25 mouse cellular contexts compared by ENCODE assay signal in genomic region chr2:76899886-76900285, GRCm38 (mm10).
A peak's percentile ranks its signal among the peaks of the same experiment; 100 is the strongest.
DNase-seq lines count a peak whose midpoint lies in the region; ATAC-seq and TF ChIP-seq lines count a peak whose summit lies in the region.
"Had no signal": no experiment of that assay in that cellular context is flagged by ENCODE, and none has a peak within 500 bp of the region (broad histone marks: within the 10 kb centered on the region; RNA-seq: fewer than 3 reads in every experiment).

No protein-coding gene starts in this region.

- TF ChIP-seq POLR2A in heart, adult 2 months (IDR thresholded peaks at IDR 0.05; ENCODE audit: insufficient read depth, low read depth, low read length) = 0 out of 2 replicates have a peak, but pooled peaks have one; percentile 12

- H3K4me1 ChIP-seq in heart, adult 2 months (ENCODE audit: control insufficient read depth, insufficient read depth, low read length) = no peaks in the 10 kb centered on the region
- H3K4me1 ChIP-seq in heart, embryonic 13.5 days = peaks cover 13% of the 10 kb centered on the region
- no peaks in the 10 kb centered on the region for H3K4me1 ChIP-seq in heart, postnatal 0 days (ENCODE audit: control insufficient read depth, insufficient read depth)
- H3K4me1 ChIP-seq: embryonic facial prominence, embryonic 10.5 days; embryonic facial prominence, embryonic 12.5 days; forebrain, embryonic 13.5 days had no signal

- TF ChIP-seq EP300 in heart, adult 2 months (IDR thresholded peaks at IDR 0.05; ENCODE audit: insufficient read depth, low read depth, low read length) = no peak
- no peak for TF ChIP-seq EP300 in heart, postnatal 0 days (IDR thresholded peaks at IDR 0.05; ENCODE audit: low read depth)

- no peak overlapping the region for H3K9ac ChIP-seq in heart, adult 2 months (ENCODE audit: low read depth, low read length)
- H3K9ac ChIP-seq in heart, embryonic 13.5 days = no peak overlapping the region
- no peak overlapping the region for H3K9ac ChIP-seq in heart, postnatal 0 days (replicated peaks; ENCODE audit: low read depth, low read length)
- H3K9ac ChIP-seq: embryonic facial prominence, embryonic 12.5 days; forebrain, embryonic 13.5 days had no signal

- H3K9me3 ChIP-seq in heart, embryonic 13.5 days = no peaks in the 10 kb centered on the region
- H3K9me3 ChIP-seq in heart, postnatal 0 days (replicated peaks; ENCODE audit: control insufficient read depth, low read length) = no peaks in the 10 kb centered on the region
- H3K9me3 ChIP-seq: forebrain, embryonic 13.5 days had no signal

- ATAC-seq in heart, embryonic 13.5 days (ENCODE audit: extremely low read depth, insufficient number of reproducible peaks, low FRiP score, low TSS enrichment) = no peak
- no peak for ATAC-seq in heart, postnatal 0 days (ENCODE audit: insufficient read depth, low read depth)
- ATAC-seq: activated CD4-positive, CD25-positive, alpha-beta regulatory T cell, adult 4 months; CD4-positive, CD25-positive, alpha-beta regulatory T cell, adult 4 months; forebrain, embryonic 13.5 days; Patski had no signal

- no peak overlapping the region for H3K4me2 ChIP-seq in heart, embryonic 13.5 days
- no peak overlapping the region for H3K4me2 ChIP-seq in heart, postnatal 0 days (ENCODE audit: low read depth, low read length)
- H3K4me2 ChIP-seq: embryonic facial prominence, embryonic 12.5 days; forebrain, embryonic 13.5 days had no signal

- H3K79me2 ChIP-seq in heart, adult 2 months (replicated peaks; ENCODE audit: control insufficient read depth, insufficient read depth, low read length) = no peaks in the 10 kb centered on the region

- TF ChIP-seq CTCF in gastrocnemius, adult 2 months (IDR thresholded peaks at IDR 0.05) = no peak
- TF ChIP-seq CTCF in heart, adult 2 months (IDR thresholded peaks at IDR 0.05) = no peak
- no peak for TF ChIP-seq CTCF in heart, postnatal 0 days (IDR thresholded peaks at IDR 0.05; ENCODE audit: low read depth)

- H3K27ac ChIP-seq in gastrocnemius, adult 2 months = peak overlapping the region; percentile 54; the same call in 1 of the 2 replicates
- no peak overlapping the region for H3K27ac ChIP-seq in heart, adult 2 months
- H3K27ac ChIP-seq in heart, embryonic 13.5 days (replicated peaks) = 0 out of 2 replicates have a peak overlapping the region, but pooled peaks have one; percentile 15
- peak overlapping the region; percentile 64; the same call in 1 of the 2 replicates for H3K27ac ChIP-seq in heart, postnatal 0 days (ENCODE audit: low read depth)
- H3K27ac ChIP-seq: embryonic facial prominence, embryonic 10.5 days; embryonic facial prominence, embryonic 12.5 days; forebrain, embryonic 13.5 days had no signal

- WGBS in heart, adult 2 months = 77% methylated on average over 11 of the region's 11 CpGs
- WGBS in heart, embryonic 13.5 days = 79% methylated on average over 11 of the region's 11 CpGs
- 83% methylated on average over 11 of the region's 11 CpGs for WGBS in heart, postnatal 0 days

- peaks cover 40% of the 10 kb centered on the region for H3K36me3 ChIP-seq in heart, adult 2 months (ENCODE audit: control insufficient read depth, insufficient read depth, low read length)
- peaks cover 97% of the 10 kb centered on the region for H3K36me3 ChIP-seq in heart, embryonic 13.5 days
- peaks cover 90% of the 10 kb centered on the region for H3K36me3 ChIP-seq in heart, postnatal 0 days (replicated peaks; ENCODE audit: control insufficient read depth, insufficient read depth, low read length)
- H3K36me3 ChIP-seq: embryonic facial prominence, embryonic 10.5 days; embryonic facial prominence, embryonic 12.5 days; G1E had no signal

- DNase-seq in gastrocnemius, adult 2 months = no peak
- no peak for DNase-seq in gastrocnemius, postnatal 25 days
- no peak for DNase-seq in heart, adult 2 months
- no peak for DNase-seq in heart, postnatal 25 days (ENCODE audit: low spot score)
- no peak for DNase-seq in heart, postnatal 36 days
- DNase-seq in heart, postnatal 0 days (ENCODE audit: low spot score) = no peak
- DNase-seq in heart, postnatal 14 days = no peak
- DNase-seq: adrenal gland, adult 8-10 months; adrenal gland, postnatal 14 days; adrenal gland, postnatal 36 days; B cell, adult 2 months; cerebellum, adult 11-12 months; cerebellum, adult 2 months; cerebellum, adult 9-10 months; cerebellum, postnatal 10 days; cerebellum, postnatal 25 days had no signal

- intact Hi-C loops in gastrocnemius, adult 2 months (cut with DNase I) = no loop called here
- intact Hi-C loops in heart, adult 2 months (cut with DNase I) = no loop called here
- intact Hi-C loops in heart, postnatal 25 days (cut with DNase I) = no loop called here
- intact Hi-C loops in heart, postnatal 36 days (cut with DNase I) = no loop called here
- intact Hi-C loops in heart, postnatal 14 days (cut with DNase I) = no loop called here

- no peak overlapping the region for H3K4me3 ChIP-seq in gastrocnemius, adult 2 months
- no peak overlapping the region for H3K4me3 ChIP-seq in heart, adult 2 months
- no peak overlapping the region for H3K4me3 ChIP-seq in heart, embryonic 13.5 days
- H3K4me3 ChIP-seq in heart, postnatal 0 days (ENCODE audit: low read depth, low read length) = no peak overlapping the region
- H3K4me3 ChIP-seq: embryonic facial prominence, embryonic 10.5 days; embryonic facial prominence, embryonic 12.5 days; forebrain, embryonic 13.5 days had no signal

- H3K27me3 ChIP-seq in heart, adult 2 months (ENCODE audit: control insufficient read depth, insufficient read depth, low read length) = no peaks in the 10 kb centered on the region
- H3K27me3 ChIP-seq in heart, embryonic 13.5 days (replicated peaks) = no peaks in the 10 kb centered on the region
- no peaks in the 10 kb centered on the region for H3K27me3 ChIP-seq in heart, postnatal 0 days (ENCODE audit: control insufficient read depth, insufficient read depth, low read length)
- H3K27me3 ChIP-seq: CH12.LX; embryonic facial prominence, embryonic 12.5 days; forebrain, embryonic 13.5 days had no signal
